Mouse (Mus musculus) liver, embryonic 14.5 days (tissue): ENCODE results near the gene Sfmbt2.
"Not testable (repeated sequence)": the region's sequence is repeated elsewhere in the genome, so short reads cannot be mapped to it uniquely, and the experiment has no call there.

ENCODE experiments used
- CTCF ChIP-seq: IDR thresholded peaks from 2 replicates; pipeline ENCODE4 v1.5.1; 2016; ENCODE audit warnings: antibody characterized with exemption, low read depth, control low read depth
- EP300 ChIP-seq: IDR thresholded peaks from 2 replicates; pipeline ENCODE4 v1.6.1; 2016; ENCODE audit warnings: antibody characterized with exemption, low read depth

DNA sequence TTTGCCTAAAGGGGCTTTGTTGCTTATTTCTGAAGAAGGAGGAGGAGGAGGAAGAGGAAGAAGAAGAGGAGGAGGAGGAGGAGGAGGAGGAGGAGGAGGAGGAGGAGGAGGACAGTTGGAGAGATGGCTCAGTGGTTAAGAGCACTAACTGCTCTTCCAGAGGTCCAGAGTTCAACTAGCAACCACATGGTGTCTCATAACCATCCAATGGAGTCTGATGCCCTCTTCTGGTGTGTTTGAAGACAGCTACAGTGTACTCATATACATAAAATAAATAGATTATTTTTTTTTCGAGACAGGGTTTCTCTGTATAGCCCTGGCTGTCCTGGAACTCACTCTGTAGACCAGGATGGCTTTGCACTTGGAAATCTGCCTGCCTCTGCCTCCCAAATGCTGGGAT is 26.2 kb upstream of the Sfmbt2 start:
- not testable (repeated sequence) for TF ChIP-seq CTCF, EP300
